In genomic region chr7:127392251-127392824, GRCm38 (mm10) we compare ENCODE assay signal across 7 mouse cellular contexts. TPM values are rescaled to one million over a fixed set of nuclear protein-coding genes. Genes with fewer than 3 reads are reported as not detected.
A peak's percentile ranks its signal among the peaks of the same experiment; 100 is the strongest.
DNase-seq lines count a peak whose midpoint lies in the region; ATAC-seq and TF ChIP-seq lines count a peak whose summit lies in the region.

No protein-coding gene starts in this region.

- no peaks in the 10 kb centered on the region for H3K27me3 ChIP-seq in testis, adult 2 months (ENCODE audit: control insufficient read depth, insufficient read depth, low read length)
- no peaks in the 10 kb centered on the region for H3K27me3 ChIP-seq in thymus, adult 2 months (ENCODE audit: control insufficient read depth, insufficient read depth, low read length)

- peak; percentile 21; the same call in 1 of the 2 replicates for TF ChIP-seq POLR2A in testis, adult 2 months (IDR thresholded peaks at IDR 0.05; ENCODE audit: control insufficient read depth, low read depth, low read length)
- TF ChIP-seq POLR2A in thymus, adult 2 months (IDR thresholded peaks at IDR 0.05; ENCODE audit: control insufficient read depth, extremely low read depth, insufficient read depth, low read length, poor library complexity): no peak

- no peak overlapping the region for H3K27ac ChIP-seq in testis, adult 2 months (ENCODE audit: control insufficient read depth, insufficient read depth, low read depth, low read length)
- H3K27ac ChIP-seq in macrophage: no peak overlapping the region
- no peak overlapping the region for H3K27ac ChIP-seq in thymus, adult 2 months (ENCODE audit: control insufficient read depth, insufficient read depth, low read length)

- DNase-seq in testis, postnatal 14 days (ENCODE audit: low spot score): no peak
- DNase-seq in thymus, adult 2 months: no peak
- no peak for DNase-seq in left cerebral cortex, adult 9 months (ENCODE audit: low spot score in 2 of 2)
- DNase-seq in lung, postnatal 4 days: no peak

- peak overlapping the region; percentile 96 for H3K4me3 ChIP-seq in testis, adult 2 months (ENCODE audit: control insufficient read depth, low read depth, low read length)
- peak overlapping the region; percentile 56 for H3K4me3 ChIP-seq in macrophage (ENCODE audit: inconsistent target)
- H3K4me3 ChIP-seq in thymus, adult 2 months (ENCODE audit: control insufficient read depth, insufficient read depth, low read length): no peak overlapping the region

- TF ChIP-seq CTCF in testis, adult 2 months (IDR thresholded peaks at IDR 0.05; ENCODE audit: control insufficient read depth, insufficient read depth, insufficient replicate concordance, low read depth, low read length): no peak
- TF ChIP-seq CTCF in thymus, adult 2 months (IDR thresholded peaks at IDR 0.05; ENCODE audit: borderline replicate concordance, control insufficient read depth, extremely low read depth, insufficient read depth, low read length, poor library complexity): no peak

- 67% methylated on average over 8 of the region's 8 CpGs for WGBS in macrophage (ENCODE audit: missing documents)
- 83% methylated on average over 8 of the region's 8 CpGs for WGBS in thymus, adult 2 months

- no peaks in the 10 kb centered on the region for H3K36me3 ChIP-seq in testis, adult 2 months (ENCODE audit: control insufficient read depth, insufficient read depth, low read length)
- peaks cover 3% of the 10 kb centered on the region; the same call in 1 of the 2 replicates for H3K36me3 ChIP-seq in macrophage (ENCODE audit: inconsistent target)
- H3K36me3 ChIP-seq in thymus, adult 2 months (ENCODE audit: control insufficient read depth, insufficient read depth, low read length): no peaks in the 10 kb centered on the region

- no peaks in the 10 kb centered on the region for H3K79me2 ChIP-seq in macrophage (ENCODE audit: inconsistent target)

- peak; percentile 22 for ATAC-seq in granulocyte monocyte progenitor cell, adult 5-6 weeks (replicated peaks; ENCODE audit: poor library complexity, severe bottlenecking)

- H3K4me1 ChIP-seq in testis, adult 2 months (ENCODE audit: control insufficient read depth, insufficient read depth, low read length): peaks cover 15% of the 10 kb centered on the region
- H3K4me1 ChIP-seq in thymus, adult 2 months (replicated peaks; ENCODE audit: control insufficient read depth, insufficient read depth, low read length): peaks cover 11% of the 10 kb centered on the region

RNA-seq across cellular contexts. Expression of gene E430018J23Rik, which starts 1.1 kb away (rescaled TPM):
- 6.2 and 6.7 TPM in 2 replicates for polyA plus RNA-seq in testis, adult 2 months (2012; rRNA removed)
- 2.5 TPM in 1 of 2 replicates, not detected in the other for total RNA-seq in granulocyte monocyte progenitor cell, adult 5-6 weeks (2014; fragmentation: Nextera tagmentation)
- total RNA-seq in granulocyte monocyte progenitor cell, adult 5-6 weeks (2017): 4.2 and 8.9 TPM in 2 replicates
- total RNA-seq in macrophage (2018; cell fraction: chromatin; rRNA removed): 1 to 10 TPM in 22 of 26 experiments, under 1 TPM in 4; 0.37 to 8.9 (median 2.3) TPM
- total RNA-seq in macrophage (2018; cell fraction: cytosol; rRNA removed): 1 to 10 TPM in 20 of 26 experiments, under 1 TPM in 6; 0.66 to 3.2 (median 2.0) TPM
- total RNA-seq in macrophage (2018; cell fraction: nucleus; rRNA removed): 1 to 10 TPM in 21 of 26 experiments, under 1 TPM in 5; 0.39 to 6.4 (median 1.7) TPM
- 1.3 to 3.1 TPM (median 1.6 TPM) in 3 replicates for polyA plus RNA-seq in macrophage (2018)
- 8.4 and 10.2 TPM in 2 replicates for polyA plus RNA-seq in thymus, adult 2 months (2012; rRNA removed)

RNA-seq across cellular contexts. Expression of gene 9130019O22Rik, which starts 5.4 kb away (rescaled TPM):
- polyA plus RNA-seq in testis, adult 2 months (2012; rRNA removed): 0.32 and 0.37 TPM in 2 replicates
- 2.7 and 3.7 TPM in 2 replicates for total RNA-seq in granulocyte monocyte progenitor cell, adult 5-6 weeks (2014; fragmentation: Nextera tagmentation)
- total RNA-seq in granulocyte monocyte progenitor cell, adult 5-6 weeks (2017): 4.1 and 5.5 TPM in 2 replicates
- 1 to 10 TPM; 1.2 to 8.2 (median 3.5) TPM for total RNA-seq in macrophage (2018; cell fraction: chromatin; rRNA removed)
- 1 to 10 TPM in 23 of 26 experiments, under 1 TPM in 3; 0.65 to 3.7 (median 2.0) TPM for total RNA-seq in macrophage (2018; cell fraction: cytosol; rRNA removed)
- 1 to 10 TPM in 25 of 26 experiments, under 1 TPM in 1; 0.90 to 8.5 (median 2.8) TPM for total RNA-seq in macrophage (2018; cell fraction: nucleus; rRNA removed)
- 1.7 to 2.8 TPM (median 2.4 TPM) in 3 replicates for polyA plus RNA-seq in macrophage (2018)
- polyA plus RNA-seq in thymus, adult 2 months (2012; rRNA removed): 5.9 and 6.4 TPM in 2 replicates

RNA-seq across cellular contexts. Expression of gene Zfp764, which starts 14.3 kb away (rescaled TPM):
- 0.30 and 0.31 TPM in 2 replicates for polyA plus RNA-seq in testis, adult 2 months (2012; rRNA removed)
- 8.9 and 10.8 TPM in 2 replicates for total RNA-seq in granulocyte monocyte progenitor cell, adult 5-6 weeks (2014; fragmentation: Nextera tagmentation)
- total RNA-seq in granulocyte monocyte progenitor cell, adult 5-6 weeks (2017): 12.5 and 15.1 TPM in 2 replicates
- 10 to 100 TPM in 1 of 26 experiments, 1 to 10 TPM in 25; 2.2 to 11.6 (median 4.5) TPM for total RNA-seq in macrophage (2018; cell fraction: chromatin; rRNA removed)
- total RNA-seq in macrophage (2018; cell fraction: cytosol; rRNA removed): 1 to 10 TPM; 1.3 to 7.1 (median 3.2) TPM
- 10 to 100 TPM in 1 of 26 experiments, 1 to 10 TPM in 25; 2.4 to 10.6 (median 5.1) TPM for total RNA-seq in macrophage (2018; cell fraction: nucleus; rRNA removed)
- 6.0 to 7.4 TPM (median 6.2 TPM) in 3 replicates for polyA plus RNA-seq in macrophage (2018)
- polyA plus RNA-seq in thymus, adult 2 months (2012; rRNA removed): 9.0 and 10.7 TPM in 2 replicates

RNA-seq across cellular contexts. Expression of gene Zfp747, which starts 16.5 kb away (rescaled TPM):
- polyA plus RNA-seq in testis, adult 2 months (2012; rRNA removed): 1.0 and 1.4 TPM in 2 replicates
- 1.8 and 4.4 TPM in 2 replicates for total RNA-seq in granulocyte monocyte progenitor cell, adult 5-6 weeks (2014; fragmentation: Nextera tagmentation)
- total RNA-seq in granulocyte monocyte progenitor cell, adult 5-6 weeks (2017): 6.2 and 13.4 TPM in 2 replicates
- 10 to 100 TPM in 14 of 26 experiments, 1 to 10 TPM in 12; 4.1 to 17.9 (median 10.2) TPM for total RNA-seq in macrophage (2018; cell fraction: chromatin; rRNA removed)
- total RNA-seq in macrophage (2018; cell fraction: cytosol; rRNA removed): 1 to 10 TPM; 1.9 to 7.3 (median 4.6) TPM
- total RNA-seq in macrophage (2018; cell fraction: nucleus; rRNA removed): 10 to 100 TPM in 10 of 26 experiments, 1 to 10 TPM in 16; 4.3 to 16.6 (median 9.1) TPM
- 4.8 to 5.8 TPM (median 5.6 TPM) in 3 replicates for polyA plus RNA-seq in macrophage (2018)
- polyA plus RNA-seq in thymus, adult 2 months (2012; rRNA removed): 14.4 and 15.2 TPM in 2 replicates

RNA-seq across cellular contexts. Expression of gene Zfp688, which starts 29.5 kb away (rescaled TPM):
- 18.6 and 30.1 TPM in 2 replicates for polyA plus RNA-seq in testis, adult 2 months (2012; rRNA removed)
- 13.5 and 17.6 TPM in 2 replicates for total RNA-seq in granulocyte monocyte progenitor cell, adult 5-6 weeks (2014; fragmentation: Nextera tagmentation)
- total RNA-seq in granulocyte monocyte progenitor cell, adult 5-6 weeks (2017): 7.1 and 12.5 TPM in 2 replicates
- total RNA-seq in macrophage (2018; cell fraction: chromatin; rRNA removed): 10 to 100 TPM in 11 of 26 experiments, 1 to 10 TPM in 15; 1.5 to 20.7 (median 7.9) TPM
- total RNA-seq in macrophage (2018; cell fraction: cytosol; rRNA removed): 10 to 100 TPM in 17 of 26 experiments, 1 to 10 TPM in 9; 3.8 to 18.2 (median 13.4) TPM
- total RNA-seq in macrophage (2018; cell fraction: nucleus; rRNA removed): 10 to 100 TPM in 11 of 26 experiments, 1 to 10 TPM in 15; 2.7 to 24.5 (median 9.5) TPM
- polyA plus RNA-seq in macrophage (2018): 5.1 to 17.4 TPM (median 8.9 TPM) in 3 replicates
- 28.0 and 28.7 TPM in 2 replicates for polyA plus RNA-seq in thymus, adult 2 months (2012; rRNA removed)
